Comparison of ENCODE assay signal across 9 mouse cellular contexts in the genomic region with DNA sequence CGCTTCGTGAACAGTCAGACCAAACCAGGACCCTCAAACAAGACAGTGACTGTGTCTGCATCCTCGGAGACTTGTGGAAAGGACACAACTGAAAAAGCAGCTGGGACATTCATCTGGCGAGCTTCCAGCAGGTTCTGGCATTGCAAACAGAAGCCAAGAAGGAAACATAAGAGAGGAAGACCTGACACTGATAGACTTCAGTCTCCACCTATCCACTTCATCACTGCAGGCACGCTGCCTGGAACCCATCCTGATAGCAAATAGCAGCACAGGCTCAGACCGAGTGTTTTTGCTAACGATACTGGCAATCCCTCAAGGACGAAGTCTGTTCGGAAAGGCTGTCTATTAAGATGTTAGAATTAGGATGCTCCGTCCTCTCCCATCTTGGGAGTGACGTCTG.
DNase-seq lines count a peak whose midpoint lies in the region; ATAC-seq and TF ChIP-seq lines count a peak whose summit lies in the region.
"Had no signal": no experiment of that assay in that cellular context is flagged by ENCODE, and none has a peak within 500 bp of the region (broad histone marks: within the 10 kb centered on the region; RNA-seq: fewer than 3 reads in every experiment).

No protein-coding gene starts in this region.

- no peaks in the 10 kb centered on the region for H3K36me3 ChIP-seq in heart, embryonic 11.5 days (ENCODE audit: control insufficient read depth, insufficient read depth, low read length)
- no peaks in the 10 kb centered on the region for H3K36me3 ChIP-seq in midbrain, postnatal 0 days (ENCODE audit: insufficient read depth, low read length)
- peaks cover 3% of the 10 kb centered on the region; the same call in 1 of the 2 replicates for H3K36me3 ChIP-seq in midbrain, embryonic 13.5 days
- H3K36me3 ChIP-seq in liver, postnatal 0 days (replicated peaks; ENCODE audit: insufficient read depth, low read length) = no peaks in the 10 kb centered on the region

- ATAC-seq in heart, embryonic 11.5 days (replicated peaks; ENCODE audit: insufficient number of reproducible peaks, low FRiP score, low TSS enrichment) = no peak
- ATAC-seq in midbrain, postnatal 0 days (ENCODE audit: low FRiP score) = no peak
- ATAC-seq in midbrain, embryonic 13.5 days = no peak
- ATAC-seq in liver, postnatal 0 days = no peak

- no peak overlapping the region for H3K9ac ChIP-seq in heart, embryonic 11.5 days (ENCODE audit: low read depth, low read length)
- H3K9ac ChIP-seq in midbrain, postnatal 0 days (replicated peaks; ENCODE audit: low read length, poor library complexity, severe bottlenecking) = no peak overlapping the region
- H3K9ac ChIP-seq in midbrain, embryonic 13.5 days (replicated peaks) = no peak overlapping the region
- no peak overlapping the region for H3K9ac ChIP-seq in liver, postnatal 0 days (replicated peaks)

- H3K27ac ChIP-seq in heart, embryonic 11.5 days (ENCODE audit: low read depth, low read length) = no peak overlapping the region
- no peak overlapping the region for H3K27ac ChIP-seq in midbrain, postnatal 0 days (ENCODE audit: low read depth, low read length)
- H3K27ac ChIP-seq in midbrain, embryonic 13.5 days = no peak overlapping the region
- no peak overlapping the region for H3K27ac ChIP-seq in liver, postnatal 0 days (ENCODE audit: low read depth)

- peaks cover 5% of the 10 kb centered on the region; the same call in 1 of the 2 replicates for H3K9me3 ChIP-seq in heart, embryonic 11.5 days (replicated peaks; ENCODE audit: control insufficient read depth, low read length)
- no peaks in the 10 kb centered on the region for H3K9me3 ChIP-seq in midbrain, postnatal 0 days (ENCODE audit: low read length)
- peaks cover 4% of the 10 kb centered on the region; the same call in 1 of the 2 replicates for H3K9me3 ChIP-seq in midbrain, embryonic 13.5 days
- H3K9me3 ChIP-seq in liver, postnatal 0 days (ENCODE audit: low read length) = 0 out of 2 replicates have a peak, but pooled peaks cover 3% of the 10 kb centered on the region

- no peaks in the 10 kb centered on the region for H3K27me3 ChIP-seq in heart, embryonic 11.5 days (ENCODE audit: control insufficient read depth, insufficient read depth, low read length)
- no peaks in the 10 kb centered on the region for H3K27me3 ChIP-seq in midbrain, postnatal 0 days (ENCODE audit: insufficient read depth, low read length)
- no peaks in the 10 kb centered on the region for H3K27me3 ChIP-seq in midbrain, embryonic 13.5 days
- no peaks in the 10 kb centered on the region for H3K27me3 ChIP-seq in liver, postnatal 0 days (ENCODE audit: insufficient read depth, low read length)

- TF ChIP-seq EP300 in liver, postnatal 0 days (IDR thresholded peaks at IDR 0.05; ENCODE audit: low read depth) = no peak

- H3K4me2 ChIP-seq in heart, embryonic 11.5 days = no peak overlapping the region
- no peak overlapping the region for H3K4me2 ChIP-seq in midbrain, postnatal 0 days (ENCODE audit: low read depth, low read length, poor library complexity, severe bottlenecking)
- H3K4me2 ChIP-seq in midbrain, embryonic 13.5 days (replicated peaks) = no peak overlapping the region
- H3K4me2 ChIP-seq in liver, postnatal 0 days (ENCODE audit: low read depth, low read length) = no peak overlapping the region

- WGBS in heart, embryonic 11.5 days (ENCODE audit: insufficient replicate concordance) = 52% methylated on average over 11 of the region's 11 CpGs
- WGBS in midbrain, postnatal 0 days = 66% methylated on average over 11 of the region's 11 CpGs
- WGBS in midbrain, embryonic 13.5 days = 69% methylated on average over 11 of the region's 11 CpGs
- 78% methylated on average over 11 of the region's 11 CpGs for WGBS in liver, postnatal 0 days (ENCODE audit: insufficient replicate concordance)

- H3K4me1 ChIP-seq in heart, embryonic 11.5 days (ENCODE audit: control insufficient read depth, insufficient read depth, low read length) = no peaks in the 10 kb centered on the region
- no peaks in the 10 kb centered on the region for H3K4me1 ChIP-seq in midbrain, postnatal 0 days (ENCODE audit: insufficient read depth, low read length)
- H3K4me1 ChIP-seq in midbrain, embryonic 13.5 days (replicated peaks) = no peaks in the 10 kb centered on the region
- H3K4me1 ChIP-seq in liver, postnatal 0 days (ENCODE audit: insufficient read depth) = no peaks in the 10 kb centered on the region

- no peak overlapping the region for H3K4me3 ChIP-seq in heart, embryonic 11.5 days (ENCODE audit: low read depth, low read length)
- H3K4me3 ChIP-seq in midbrain, postnatal 0 days (ENCODE audit: low read depth, low read length) = no peak overlapping the region
- no peak overlapping the region for H3K4me3 ChIP-seq in midbrain, embryonic 13.5 days (replicated peaks)
- no peak overlapping the region for H3K4me3 ChIP-seq in liver, postnatal 0 days (ENCODE audit: low read depth, low read length)
- H3K4me3 ChIP-seq: myocyte had no signal

- peak; percentile 13 to 32 for DNase-seq in heart, adult 18-20 months
- DNase-seq in midbrain, postnatal 0 days (ENCODE audit: low spot score) = peak; percentile 76
- DNase-seq in frontal cortex, postnatal 36 days (ENCODE audit: low spot score in 2 of 2) = peak; percentile 7 to 23
- DNase-seq in right cerebral cortex, postnatal 14 days = peak; percentile 35
- no peak for DNase-seq in liver, postnatal 0 days
- no peak for DNase-seq in adipocyte (ENCODE audit: low spot score)

- TF ChIP-seq CTCF in midbrain, postnatal 0 days (IDR thresholded peaks at IDR 0.05) = no peak
- no peak for TF ChIP-seq CTCF in liver, postnatal 0 days (IDR thresholded peaks at IDR 0.05; ENCODE audit: low read depth)

Comparison
In these comparisons a context has a peak if more than half of its experiments do, and no peak if none do; other contexts are left out.
1. DNase-seq: peak in heart, adult 18-20 months (2 of 2), midbrain, postnatal 0 days (single experiment), frontal cortex, postnatal 36 days (2 of 2) and right cerebral cortex, postnatal 14 days (single experiment); none in liver, postnatal 0 days (single experiment) and adipocyte (single experiment).